Mouse (Mus musculus): Measurements from ENCODE around the gene Gstm3.
"Not testable (repeated sequence)": the region's sequence is repeated elsewhere in the genome, so short reads cannot be mapped to it uniquely, and the experiment has no call there.

Gene Gstm3

GRCm38 (mm10) chr3:107972070-107972469 lies 3.0 kb upstream of the Gstm3 start:
- no peak for DNase-seq

- not testable (repeated sequence) for DNase-seq
These were observed 2.0 kb upstream of the Gstm3 start for GRCm38 (mm10) chr3:107971101-107971500.

DNA sequence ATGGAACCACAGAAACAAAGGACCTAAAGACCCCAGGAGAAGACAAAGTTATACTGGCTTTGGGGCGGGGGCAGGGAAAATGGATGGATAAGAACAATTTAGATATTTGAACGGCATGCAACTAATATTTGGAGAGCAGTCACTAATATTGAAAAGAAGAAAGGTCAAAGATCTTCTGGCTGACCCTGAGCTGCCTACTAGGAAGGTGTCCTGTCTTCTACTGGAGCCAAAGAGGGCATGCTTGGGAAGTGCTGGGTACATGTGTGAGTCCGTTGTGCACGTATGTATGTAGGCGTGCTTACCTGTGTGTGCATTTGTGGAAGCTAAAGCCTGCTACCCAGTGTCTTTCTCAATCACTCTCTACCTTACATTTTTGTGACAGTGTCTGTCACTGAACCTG lies 2.5 kb downstream of the Gstm3 start:
- DNase-seq, result no peak

DNA sequence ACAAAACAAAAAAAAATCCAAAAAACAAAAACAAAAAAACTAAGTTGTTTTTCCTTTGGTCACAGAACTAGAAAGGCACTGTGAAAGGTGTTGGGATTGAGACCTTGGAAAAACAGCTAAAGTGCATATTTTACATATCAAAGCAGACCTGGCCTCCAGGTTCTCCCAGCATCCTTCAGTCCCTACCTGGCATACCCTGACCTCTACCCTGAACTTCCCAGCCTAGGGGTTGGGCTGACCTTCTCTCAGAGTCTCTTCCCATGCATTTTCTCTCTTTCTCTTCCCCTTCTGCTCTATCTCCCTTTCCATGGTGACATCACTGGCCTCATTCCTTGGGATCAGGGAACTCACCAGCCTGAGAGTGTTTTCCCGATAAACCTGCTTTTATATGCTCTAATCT lies 3.5 kb downstream of the Gstm3 start:
- DNase-seq, result no peak

DNA sequence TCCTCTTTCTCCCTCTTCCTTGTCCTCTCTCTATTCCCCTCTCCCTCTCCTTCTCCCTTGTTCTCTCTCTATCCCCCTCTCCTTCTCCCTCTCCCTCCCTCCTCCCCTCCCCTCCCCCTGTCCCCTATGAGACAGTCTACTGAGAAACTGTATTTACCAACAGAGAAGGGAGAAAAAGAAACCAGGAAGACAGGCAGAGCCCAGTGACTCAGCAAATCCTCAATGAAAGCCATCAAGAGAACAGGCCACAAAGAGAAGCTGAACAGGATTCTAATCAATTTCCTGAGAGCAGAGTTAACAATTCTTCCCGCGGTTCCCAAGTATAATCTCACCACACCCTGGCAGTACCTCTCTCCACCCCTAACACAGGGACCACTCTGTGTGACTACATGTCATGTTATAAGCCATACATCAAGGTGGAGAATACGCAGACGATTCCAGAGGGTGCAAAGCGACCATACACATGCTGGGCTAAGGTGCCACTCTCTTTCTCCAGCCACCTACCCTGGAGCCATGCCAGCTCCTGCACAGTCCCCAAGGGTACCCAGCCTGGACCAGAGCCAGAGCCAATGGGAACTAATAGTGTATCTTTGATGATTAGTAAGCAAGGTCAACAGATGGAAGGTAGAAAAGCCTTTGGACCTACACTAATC lies 4.3 kb downstream of the Gstm3 start:
- DNase-seq, result no peak

GRCm38 (mm10) chr3:107964026-107964425 lies 5.1 kb downstream of the Gstm3 start:
- no peak for DNase-seq

DNA sequence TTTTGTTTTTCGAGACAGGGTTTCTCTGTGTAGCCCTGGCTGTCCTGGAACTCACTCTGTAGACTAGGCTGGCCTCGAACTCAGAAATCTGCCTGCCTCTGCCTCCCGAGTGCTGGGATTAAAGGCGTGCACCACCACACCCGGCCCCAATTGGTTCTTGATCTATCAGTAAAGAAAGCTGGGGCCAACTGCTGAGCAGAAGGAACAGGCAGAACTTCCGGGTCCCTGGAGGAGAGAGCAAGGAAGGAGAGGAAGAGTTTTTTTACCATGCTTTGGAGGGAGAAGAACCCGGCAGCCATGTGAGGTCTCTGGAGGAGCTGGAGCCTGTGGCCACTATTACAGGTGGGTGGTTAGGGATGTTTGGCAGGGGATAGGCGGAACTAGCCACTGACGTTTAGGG lies 13.8 kb downstream of the Gstm3 start:
- not testable (repeated sequence) for DNase-seq

GRCm38 (mm10) chr3:107953906-107954305 lies 15.2 kb downstream of the Gstm3 start:
- no peak for DNase-seq

DNA sequence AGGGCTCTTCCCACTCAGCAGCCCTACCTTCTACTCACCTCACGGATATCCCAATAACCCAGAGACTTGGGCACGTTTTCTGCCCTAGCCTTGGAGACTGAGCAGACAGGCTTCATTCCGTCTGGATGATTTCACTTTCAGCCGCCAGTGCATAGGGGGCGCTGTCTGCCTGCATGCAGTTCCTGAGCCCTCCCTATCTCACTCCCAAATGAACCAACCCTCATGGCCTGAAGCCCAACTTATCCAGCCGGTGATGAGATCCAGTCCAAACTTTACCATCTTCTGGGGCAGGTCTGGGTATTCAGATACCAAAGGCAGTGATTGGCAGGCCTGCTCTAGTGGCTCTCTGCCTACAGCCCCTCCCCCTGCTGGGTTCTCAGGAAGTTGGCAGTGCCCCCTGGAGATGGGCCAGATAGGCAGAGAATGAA lies 15.7 kb downstream of the Gstm3 start:
- peak; percentile 36 for DNase-seq

DNA sequence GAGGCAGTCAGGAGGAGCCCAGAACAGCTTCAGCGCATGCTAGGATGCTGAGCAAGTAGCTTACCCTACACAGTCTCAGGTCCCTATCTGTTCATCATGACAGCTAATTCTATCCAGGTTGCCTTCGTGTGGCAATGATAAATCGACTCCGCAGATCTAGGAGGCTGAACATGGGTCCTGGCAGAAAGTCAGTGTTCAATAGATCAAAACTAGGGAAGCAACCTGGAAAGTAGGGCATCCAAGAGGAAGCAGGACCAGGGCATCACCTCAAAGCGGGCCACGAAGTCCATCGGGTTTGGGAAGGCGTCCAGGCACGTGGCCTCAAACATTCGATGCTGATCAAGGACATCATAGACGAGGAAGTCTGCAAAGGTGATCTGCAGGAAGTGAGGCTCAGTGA lies 18.6 kb downstream of the Gstm3 start:
- no peak for DNase-seq

DNA sequence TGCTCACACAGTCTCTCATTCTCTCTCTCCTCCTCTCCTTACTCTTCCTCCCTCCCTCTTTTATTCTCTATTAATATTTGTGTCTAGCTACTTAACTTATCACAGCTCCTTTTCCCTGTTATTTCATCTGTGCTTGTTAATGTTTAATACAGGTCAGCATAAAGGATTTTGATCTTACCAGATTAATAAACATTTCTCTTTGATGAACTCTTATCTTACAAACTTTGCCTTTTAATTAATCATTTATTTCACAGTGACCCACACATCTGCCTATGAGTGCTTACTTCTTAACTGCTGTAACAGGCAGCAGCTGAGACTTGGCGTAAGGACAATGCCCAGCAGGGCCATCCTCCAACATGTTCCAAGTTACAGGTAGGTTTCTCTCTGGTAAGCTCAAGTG lies 19.6 kb downstream of the Gstm3 start:
- DNase-seq, result not testable (repeated sequence)

DNA sequence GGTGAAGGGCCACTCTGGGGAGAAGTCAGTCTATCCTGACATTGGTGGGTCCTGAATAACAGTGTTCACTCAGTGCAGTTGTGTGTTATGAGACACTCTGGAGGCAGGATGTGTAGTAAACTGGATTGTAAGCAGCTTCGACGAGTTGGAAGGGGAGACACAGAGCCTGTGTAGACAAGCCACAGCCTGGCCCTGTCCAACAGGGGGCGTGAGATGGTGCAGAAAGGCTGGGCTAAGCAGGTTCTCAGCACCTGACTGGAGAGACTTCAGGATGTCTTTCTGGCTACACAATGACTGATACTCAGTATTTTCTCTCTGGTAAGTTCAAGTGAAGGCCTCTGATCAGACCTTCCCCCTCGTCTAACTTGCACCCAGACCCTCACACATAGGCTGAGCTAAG lies 23.4 kb downstream of the Gstm3 start:
- DNase-seq, result peak; percentile 9

DNA sequence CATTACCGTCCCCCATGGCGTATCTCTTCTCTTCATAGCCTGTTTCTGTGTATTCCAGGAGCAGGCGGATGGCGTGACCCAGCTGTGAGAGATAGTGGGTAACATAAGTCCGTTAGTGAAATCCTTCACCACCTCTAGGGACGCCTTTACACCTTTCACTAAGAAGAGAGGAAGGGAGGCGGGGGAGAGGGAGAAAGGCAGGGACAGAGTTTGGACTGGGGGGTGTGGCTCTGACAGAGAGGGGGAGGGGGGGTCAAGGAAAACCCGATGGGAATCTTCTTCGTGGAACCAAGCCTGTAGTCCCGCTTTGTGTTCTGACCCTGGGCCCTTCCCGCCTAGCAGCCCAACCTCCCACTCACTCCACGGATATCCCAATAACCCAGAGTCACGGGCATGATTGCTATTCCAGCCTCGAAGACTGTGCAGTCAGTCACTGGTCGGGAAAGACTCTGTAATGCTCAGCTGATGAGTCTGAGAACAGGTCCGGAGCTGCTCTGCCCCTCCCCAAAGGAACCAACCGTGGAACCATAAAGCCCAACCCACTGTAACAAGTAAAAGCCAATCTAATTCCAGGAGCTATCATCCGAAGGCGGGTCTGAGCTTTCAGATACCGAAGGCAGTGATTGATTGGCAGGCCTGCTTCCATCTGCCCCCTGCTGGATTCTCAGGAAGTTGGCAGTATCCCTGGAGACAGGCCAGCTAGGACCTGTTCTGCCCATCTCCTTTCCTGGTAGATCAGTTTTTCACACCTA lies 25.7 kb downstream of the Gstm3 start, which contains the start of gene Gstm6:
Gstm6 (minus strand) TSS at position 511 of the 752 bp plus-strand sequence.
- no peak for DNase-seq

DNA sequence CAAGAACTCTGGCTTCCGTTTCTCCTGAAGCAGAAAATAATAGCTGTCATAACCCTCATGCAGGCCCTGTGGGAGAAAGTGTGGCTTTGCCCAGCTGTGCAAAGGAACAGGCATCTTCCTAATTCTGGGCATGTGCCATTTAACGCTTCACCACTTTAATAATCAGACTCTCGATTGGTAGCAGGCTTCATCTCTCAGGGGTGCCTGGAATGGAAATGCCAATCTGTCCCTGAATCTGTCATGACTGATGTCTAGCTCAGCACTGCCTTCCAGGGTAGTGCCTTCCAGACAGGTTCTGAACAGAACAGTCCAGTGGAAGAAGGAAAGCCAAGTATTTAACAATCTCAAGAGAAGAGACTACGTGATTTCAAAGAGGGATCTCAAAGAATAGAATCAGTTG lies 27.8 kb downstream of the Gstm3 start:
- DNase-seq, result no peak

- no peak for DNase-seq
These were observed 28.6 kb downstream of the Gstm3 start for GRCm38 (mm10) chr3:107940524-107940923.

DNA sequence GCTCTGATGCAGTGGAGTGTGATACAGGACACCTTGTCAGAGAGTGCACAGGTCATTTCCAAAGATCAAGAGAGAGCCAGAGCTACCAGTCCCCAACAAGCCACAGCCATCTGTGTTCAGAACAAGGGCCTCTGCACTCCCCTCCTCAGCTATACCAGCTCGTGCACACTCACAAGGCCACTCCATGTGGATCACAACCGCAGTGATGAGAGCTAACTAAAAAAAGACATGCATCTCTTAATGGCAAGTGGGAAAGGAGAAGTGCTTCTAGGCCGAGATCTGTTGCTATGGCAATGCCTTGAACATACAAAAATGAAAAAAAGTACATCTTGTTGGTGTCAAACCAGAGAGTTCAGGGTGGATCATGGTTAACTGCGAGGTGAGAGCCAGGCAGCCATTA lies 29.3 kb downstream of the Gstm3 start:
- DNase-seq, result no peak

DNA sequence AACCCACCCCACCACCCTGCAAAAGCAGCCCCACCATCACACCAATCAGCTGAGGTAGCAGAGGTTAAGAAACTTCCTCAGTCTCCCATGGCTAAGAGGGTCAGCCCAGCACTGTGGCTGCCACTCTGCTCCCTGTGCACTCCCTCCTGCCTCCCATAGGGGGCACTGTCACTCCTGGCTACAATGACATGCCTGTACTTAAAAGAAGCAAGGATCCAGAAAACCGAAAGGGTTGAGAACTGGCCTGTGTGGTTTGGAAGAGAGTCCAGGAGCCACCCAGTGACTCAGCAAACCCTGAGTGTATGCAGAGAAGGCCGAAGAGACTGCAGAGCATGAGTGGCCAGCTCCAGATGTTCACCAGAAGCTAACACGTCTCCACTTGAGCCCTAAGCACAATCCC lies 29.7 kb downstream of the Gstm3 start:
- peak; percentile 49 for DNase-seq

DNA sequence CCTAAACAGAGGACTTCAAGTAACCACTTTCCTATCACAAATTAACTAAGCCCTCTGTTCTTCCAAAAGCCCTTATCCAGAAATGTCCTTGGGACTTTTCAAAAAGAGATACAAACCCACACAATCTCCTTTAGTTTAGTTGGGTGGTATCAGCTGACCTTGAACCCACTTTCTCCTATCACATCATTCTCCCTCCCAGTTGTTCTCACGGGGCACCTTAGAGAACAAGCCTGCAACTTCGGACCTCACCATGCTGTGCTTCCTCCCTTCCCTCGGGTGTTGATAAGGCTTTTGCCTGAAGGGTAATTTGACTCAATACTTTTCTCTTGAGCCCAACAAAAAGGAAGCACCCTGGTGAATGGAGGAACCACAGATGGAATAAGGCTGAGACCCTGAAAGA lies 33.2 kb downstream of the Gstm3 start:
- DNase-seq, result no peak

GRCm38 (mm10) chr3:107935268-107935667 lies 33.8 kb downstream of the Gstm3 start:
- no peak for DNase-seq

DNA sequence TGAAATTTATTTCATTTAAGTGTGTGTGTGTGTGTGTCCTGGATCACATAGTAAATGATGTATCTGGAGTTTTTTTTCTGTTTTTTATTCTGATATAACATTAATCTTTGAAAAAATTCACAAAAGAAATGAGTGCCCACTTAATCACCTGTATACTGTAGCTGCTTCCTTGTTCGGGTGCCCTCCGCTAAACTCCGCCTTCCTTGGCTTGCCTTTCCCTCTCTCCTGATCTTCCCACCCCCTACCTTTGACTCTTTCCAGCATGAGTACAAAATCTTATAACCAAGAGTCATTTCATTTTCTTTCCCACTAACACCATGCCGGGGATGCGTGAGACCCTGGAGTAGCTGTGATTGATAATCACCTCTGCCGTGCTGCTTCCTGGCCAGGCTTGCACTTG lies 37.0 kb downstream of the Gstm3 start:
- no peak for DNase-seq

GRCm38 (mm10) chr3:107931670-107932069 lies 37.4 kb downstream of the Gstm3 start, which contains the start of gene Gstm7:
Gene Gstm7, minus strand, starts transcription at chr3:107931817.
- peak; percentile 87 for DNase-seq

- DNase-seq, result no peak
These were observed 37.9 kb downstream of the Gstm3 start for GRCm38 (mm10) chr3:107931134-107931533.

DNA sequence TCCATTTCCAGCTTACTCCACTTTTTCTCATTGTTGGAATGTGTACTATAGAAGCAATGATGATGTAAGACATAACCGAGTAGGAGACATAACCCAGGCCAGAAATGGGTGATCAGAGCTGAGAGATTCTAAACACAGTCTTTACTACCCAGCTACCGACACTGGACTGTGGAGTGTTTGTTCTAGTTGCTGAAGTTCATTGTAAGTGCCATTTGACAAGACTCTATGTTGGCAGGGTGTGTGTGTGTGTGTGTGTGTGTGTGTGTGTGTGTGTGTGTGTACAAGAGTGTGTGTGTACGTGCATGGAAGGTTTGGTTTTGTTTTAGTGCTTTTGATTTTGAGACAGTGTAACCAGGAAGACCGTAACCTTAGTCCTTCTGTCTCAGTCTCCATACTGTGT lies 39.4 kb downstream of the Gstm3 start:
- DNase-seq, result no peak

- DNase-seq, result no peak
These were observed 39.8 kb downstream of the Gstm3 start for GRCm38 (mm10) chr3:107929243-107929642.

DNA sequence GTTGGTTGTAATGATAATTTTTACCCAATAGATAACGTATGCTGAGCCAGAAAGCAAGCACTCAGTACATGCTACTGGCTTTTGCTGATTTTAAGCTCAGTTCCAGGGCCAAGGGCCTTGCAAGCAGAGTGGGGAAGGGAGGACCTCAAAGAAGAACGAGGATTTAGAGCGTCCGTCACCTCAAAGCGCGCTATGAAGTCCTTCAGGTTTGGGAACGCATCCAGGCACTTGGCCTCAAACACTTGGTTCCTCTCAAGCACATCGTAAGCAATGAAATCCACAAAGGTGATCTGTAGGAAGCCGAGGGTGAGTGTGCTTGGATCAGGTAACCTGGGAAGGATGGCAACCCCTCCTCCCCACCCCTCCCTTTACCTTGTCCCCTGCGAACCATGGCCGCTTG lies 40.4 kb downstream of the Gstm3 start:
- DNase-seq, result no peak

Measured in thymus, postnatal 25 days (tissue).